Mouse (Mus musculus) heart, embryonic 15.5 days (tissue): ENCODE data around the gene Neurl1b. TPM values are rescaled to one million over a fixed set of nuclear protein-coding genes. Genes with fewer than 3 reads are reported as not detected.

Experiments used
- ATAC-seq: fragments of 200-750 bp; cut with Nextera tagmentation; replicated peaks from 2 replicates; pipeline ENCODE4 v1.8.0; 2017; ENCODE audit warnings: low read depth, moderate TSS enrichment; ENCODE audit not compliant: insufficient number of reproducible peaks, insufficient read depth, low FRiP score
- H3K27ac ChIP-seq: fragments of 300-500 bp; sonication (generic); 2 replicates; pipeline ENCODE4 v1.5.1; 2015; ENCODE audit warnings: mild to moderate bottlenecking, inconsistent platforms
- H3K27me3 ChIP-seq: fragments of 300-500 bp; sonication (generic); 2 replicates; pipeline ENCODE4 v1.6.1; 2015; ENCODE audit warnings: inconsistent platforms
- H3K36me3 ChIP-seq: fragments of 300-500 bp; sonication (generic); 2 replicates; pipeline ENCODE4 v1.6.1; 2015; ENCODE audit warnings: mild to moderate bottlenecking, inconsistent platforms
- H3K4me1 ChIP-seq: fragments of 300-500 bp; sonication (generic); replicated peaks from 2 replicates; pipeline ENCODE4 v1.6.1; 2015; ENCODE audit warnings: inconsistent platforms
- H3K4me2 ChIP-seq: fragments of 300-500 bp; sonication (generic); 2 replicates; pipeline ENCODE4 v1.6.1; 2015; ENCODE audit warnings: inconsistent platforms, mild to moderate bottlenecking, moderate library complexity
- H3K4me3 ChIP-seq: fragments of 300-500 bp; sonication (generic); 2 replicates; pipeline ENCODE4 v1.5.1; 2015; ENCODE audit warnings: mild to moderate bottlenecking, inconsistent platforms
- H3K9ac ChIP-seq: fragments of 300-500 bp; sonication (generic); 2 replicates; pipeline ENCODE4 v1.6.1; 2015; ENCODE audit warnings: mild to moderate bottlenecking, inconsistent platforms
- H3K9me3 ChIP-seq: fragments of 300-500 bp; sonication (generic); replicated peaks from 2 replicates; pipeline ENCODE4 v1.6.1; 2016; ENCODE audit warnings: inconsistent platforms
- WGBS: fragments of 180-500 bp; shearing (Covaris S2); methylation state at CpG from one replicate; pipeline ENCODE4 v1.1.7; 2015; ENCODE audit warnings: mixed read lengths; 5-methylcytosine and 5-hydroxymethylcytosine counted together
- polyA plus RNA-seq: library from polyadenylated mRNA; unstranded; fragments of >200 nt; fragmentation: Nextera tagmentation; extraction: Ambion mirVana; gene quantifications from 2 replicates; pipeline ENCODE4 v1.2.1, GENCODE M21; 2015

Gene Neurl1b
- polyA plus RNA-seq, 1 experiment from 2014 or later = 2.7 TPM

- peak; percentile 68 for ATAC-seq
- H3K27ac ChIP-seq = peak overlapping the region; percentile 95
- H3K9me3 ChIP-seq = no peaks in the 10 kb centered on the region
- 15% methylated on average over 11 of the region's 11 CpGs for WGBS
- H3K4me1 ChIP-seq = peaks cover 60% of the 10 kb centered on the region
- H3K36me3 ChIP-seq = 0 out of 2 replicates have a peak, but pooled peaks cover 3% of the 10 kb centered on the region
- H3K9ac ChIP-seq = peak overlapping the region; percentile 18; the same call in 1 of the 2 replicates
- peak overlapping the region; percentile 38 for H3K4me2 ChIP-seq
- no peak overlapping the region for H3K4me3 ChIP-seq
- H3K27me3 ChIP-seq = no peaks in the 10 kb centered on the region
Observed at GRCm38 (mm10) chr17:26423967-26424641, 9.5 kb downstream of the Neurl1b start.

- Histone ChIP-seq H3K4me3 (no peak overlapping the region), H3K4me2 (peak overlapping the region; percentile 38), H3K9me3 (no peaks in the 10 kb centered on the region), H3K9ac (peak overlapping the region; percentile 38), H3K27me3 (no peaks in the 10 kb centered on the region), H3K4me1 (peaks cover 59% of the 10 kb centered on the region), H3K36me3 (0 out of 2 replicates have a peak, but pooled peaks cover 3% of the 10 kb centered on the region), H3K27ac (peak overlapping the region; percentile 95)
- WGBS = 31% methylated on average over 13 of the region's 13 CpGs
- ATAC-seq = peak; percentile 75
Observed at GRCm38 (mm10) chr17:26424973-26425735, 10.5 kb downstream of the Neurl1b start.

- Histone ChIP-seq H3K9me3 (no peaks in the 10 kb centered on the region), H3K9ac (no peak overlapping the region), H3K27me3 (peaks cover 16% of the 10 kb centered on the region), H3K27ac (no peak overlapping the region), H3K4me1 (no peaks in the 10 kb centered on the region), H3K36me3 (peaks cover 26% of the 10 kb centered on the region), H3K4me2 (no peak overlapping the region), H3K4me3 (no peak overlapping the region)
- 43% methylated on average over 11 of the region's 11 CpGs for WGBS
- no peak for ATAC-seq
Observed at GRCm38 (mm10) chr17:26433295-26433694, 18.7 kb downstream of the Neurl1b start.

GRCm38 (mm10) chr17:26437089-26437815 lies 22.6 kb downstream of the Neurl1b start:
- H3K9ac ChIP-seq = no peak overlapping the region
- H3K4me1 ChIP-seq = peaks cover 6% of the 10 kb centered on the region
- WGBS = 85% methylated on average over 14 of the region's 14 CpGs
- no peak overlapping the region for H3K4me2 ChIP-seq
- no peak overlapping the region for H3K4me3 ChIP-seq
- H3K27me3 ChIP-seq = peaks cover 25% of the 10 kb centered on the region
- peaks cover 21% of the 10 kb centered on the region for H3K36me3 ChIP-seq
- no peaks in the 10 kb centered on the region for H3K9me3 ChIP-seq
- no peak overlapping the region for H3K27ac ChIP-seq
- ATAC-seq = no peak

GRCm38 (mm10) chr17:26439001-26439400 lies 24.4 kb downstream of the Neurl1b start:
- WGBS = 19% methylated on average over 50 of the region's 52 CpGs
- H3K4me3 ChIP-seq = peak overlapping the region; percentile 42
- peaks cover 25% of the 10 kb centered on the region for H3K27me3 ChIP-seq
- H3K36me3 ChIP-seq = peaks cover 21% of the 10 kb centered on the region
- ATAC-seq = no peak
- H3K9me3 ChIP-seq = no peaks in the 10 kb centered on the region
- H3K4me2 ChIP-seq = peak overlapping the region; percentile 69
- H3K4me1 ChIP-seq = peaks cover 11% of the 10 kb centered on the region
- no peak overlapping the region for H3K27ac ChIP-seq
- H3K9ac ChIP-seq = peak overlapping the region; percentile 36

GRCm38 (mm10) chr17:26441024-26441423 lies 26.4 kb downstream of the Neurl1b start:
- no peak overlapping the region for H3K9ac ChIP-seq
- ATAC-seq = no peak
- H3K36me3 ChIP-seq = peaks cover 14% of the 10 kb centered on the region
- no peak overlapping the region for H3K4me2 ChIP-seq
- WGBS = 89% methylated on average over 10 of the region's 10 CpGs
- H3K4me1 ChIP-seq = peaks cover 12% of the 10 kb centered on the region
- H3K9me3 ChIP-seq = no peaks in the 10 kb centered on the region
- no peak overlapping the region for H3K27ac ChIP-seq
- H3K4me3 ChIP-seq = no peak overlapping the region
- peaks cover 25% of the 10 kb centered on the region for H3K27me3 ChIP-seq

GRCm38 (mm10) chr17:26442197-26442596 lies 27.6 kb downstream of the Neurl1b start:
- Histone ChIP-seq H3K36me3 (peaks cover 23% of the 10 kb centered on the region), H3K27me3 (peaks cover 22% of the 10 kb centered on the region)
- WGBS = 86% methylated on average over 6 of the region's 6 CpGs

GRCm38 (mm10) chr17:26443865-26444264 lies 29.2 kb downstream of the Neurl1b start:
- Histone ChIP-seq H3K9ac (no peak overlapping the region), H3K4me1 (peaks cover 9% of the 10 kb centered on the region), H3K27ac (no peak overlapping the region), H3K27me3 (peaks cover 6% of the 10 kb centered on the region), H3K9me3 (no peaks in the 10 kb centered on the region), H3K4me2 (no peak overlapping the region), H3K4me3 (no peak overlapping the region), H3K36me3 (peaks cover 26% of the 10 kb centered on the region)
- 40% methylated on average over 4 of the region's 4 CpGs for whole genome bisulfite sequencing
- no peak for ATAC-seq

More at GRCm38 (mm10) chr17:26442197-26442596, 27.6 kb downstream of the Neurl1b start:
- Histone ChIP-seq H3K9ac (no peak overlapping the region), H3K4me2 (no peak overlapping the region), H3K27ac (no peak overlapping the region), H3K4me1 (peaks cover 12% of the 10 kb centered on the region), H3K4me3 (no peak overlapping the region), H3K9me3 (no peaks in the 10 kb centered on the region)
- ATAC-seq = no peak

GRCm38 (mm10) chr17:26449472-26449871 lies 34.8 kb downstream of the Neurl1b start:
- no peak overlapping the region for H3K4me2 ChIP-seq
- H3K9ac ChIP-seq = no peak overlapping the region
- no peak for ATAC-seq
- 57% methylated on average over 3 of the region's 3 CpGs for WGBS
- H3K27me3 ChIP-seq = no peaks in the 10 kb centered on the region
- H3K4me3 ChIP-seq = no peak overlapping the region
- peaks cover 15% of the 10 kb centered on the region; the same call in 1 of the 2 replicates for H3K36me3 ChIP-seq
- no peaks in the 10 kb centered on the region for H3K9me3 ChIP-seq
- H3K4me1 ChIP-seq = peaks cover 18% of the 10 kb centered on the region
- no peak overlapping the region for H3K27ac ChIP-seq

GRCm38 (mm10) chr17:26451651-26452295 lies 37.1 kb downstream of the Neurl1b start:
- H3K9me3 ChIP-seq = no peaks in the 10 kb centered on the region
- peak; percentile 48 for ATAC-seq
- 15% methylated on average over 8 of the region's 8 CpGs for WGBS

More at GRCm38 (mm10) chr17:26451651-26452295, 37.1 kb downstream of the Neurl1b start:
- Histone ChIP-seq H3K4me2 (peak overlapping the region; percentile 41), H3K4me3 (no peak overlapping the region), H3K27me3 (no peaks in the 10 kb centered on the region), H3K4me1 (peaks cover 18% of the 10 kb centered on the region), H3K27ac (peak overlapping the region; percentile 71), H3K36me3 (peaks cover 7% of the 10 kb centered on the region; the same call in 1 of the 2 replicates), H3K9ac (0 out of 2 replicates have a peak overlapping the region, but pooled peaks have one; percentile 18)
